Mouse (Mus musculus): ENCODE measurements around the gene Thy1. TPM values are rescaled to one million over a fixed set of nuclear protein-coding genes. Genes with fewer than 3 reads are reported as not detected.

Thy1 gene
- total RNA-seq, 2 experiments from 2014 or later: 14.8 to 20.2 TPM

GRCm38 (mm10) chr9:44082266-44082665 lies 39.1 kb downstream of the Thy1 start:
- no peak for DNase-seq

- DNase-seq: peak; percentile 54
Measured at GRCm38 (mm10) chr9:44083392-44084121, 40.4 kb downstream of the Thy1 start.

DNA sequence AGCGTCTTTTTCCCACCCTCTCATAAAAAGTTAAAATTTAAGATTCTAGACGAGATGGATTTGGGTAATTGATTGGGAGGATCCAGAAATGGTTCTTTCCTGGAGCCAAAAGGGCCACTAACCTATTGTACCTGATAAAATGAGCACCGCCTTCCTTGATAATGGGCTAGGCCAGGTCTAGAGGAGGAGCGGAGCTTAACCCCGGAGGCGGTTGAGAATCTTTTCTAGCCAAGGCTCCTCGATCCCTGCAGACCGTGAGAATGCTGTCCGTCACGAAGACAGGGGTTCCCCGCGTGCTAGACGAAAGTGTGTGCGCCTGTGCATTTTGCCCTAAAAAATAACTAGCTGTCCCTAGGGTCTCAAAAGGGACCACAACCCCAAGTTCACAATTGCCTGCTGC lies 41.1 kb downstream of the Thy1 start:
- no peak for DNase-seq

DNA sequence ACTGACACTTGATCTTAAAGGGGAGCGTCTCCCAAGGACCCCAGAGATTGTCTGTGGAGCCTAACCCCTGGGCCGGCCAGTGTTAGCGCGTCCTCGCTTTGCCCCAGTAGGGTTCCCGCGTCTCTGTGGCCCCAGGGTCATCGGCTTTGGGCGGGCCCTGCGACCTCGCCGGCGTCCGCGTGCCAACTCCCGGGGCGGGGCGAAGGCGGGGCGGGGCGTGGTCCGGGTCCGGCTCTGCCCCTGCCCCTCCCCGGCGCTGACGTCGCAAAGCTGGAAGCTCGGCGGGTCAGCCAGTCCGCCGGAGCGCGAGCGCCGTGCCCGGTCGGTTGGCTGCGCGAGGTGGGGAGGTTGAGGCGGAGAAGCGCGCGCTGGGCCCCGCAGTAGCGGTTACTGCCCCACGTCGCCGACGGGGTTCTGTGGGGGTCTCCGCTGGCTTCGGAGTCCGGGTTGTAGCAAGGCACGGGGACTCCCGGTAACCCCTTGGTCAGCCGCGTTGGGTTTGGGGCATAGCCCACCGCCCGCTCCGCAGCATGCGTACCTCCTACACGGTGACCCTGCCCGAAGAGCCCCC lies 41.6 kb downstream of the Thy1 start:
- peak; percentile 97 for DNase-seq

DNA sequence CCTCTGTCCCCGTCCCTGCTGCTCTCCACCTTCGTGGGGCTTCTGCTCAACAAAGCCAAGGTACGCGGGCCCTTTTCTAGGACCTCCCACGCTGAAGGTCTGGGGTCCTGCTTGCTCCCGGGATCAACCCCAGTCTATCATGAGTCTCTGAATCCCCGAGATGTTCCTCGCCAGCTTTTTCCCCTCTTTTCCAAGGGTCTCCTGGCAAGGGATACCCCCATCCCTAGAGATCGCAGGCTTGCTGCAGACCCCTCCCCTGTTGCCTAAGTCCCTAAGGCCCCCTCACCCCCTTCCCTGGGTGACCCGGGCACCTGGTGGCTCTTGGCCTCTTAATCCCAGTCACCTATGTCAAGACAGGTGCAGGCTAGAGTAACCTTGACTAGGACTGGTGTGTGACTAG lies 42.1 kb downstream of the Thy1 start:
- DNase-seq: no peak

GRCm38 (mm10) chr9:44085741-44086665 lies 42.8 kb downstream of the Thy1 start:
- peak; percentile 80 for DNase-seq

DNA sequence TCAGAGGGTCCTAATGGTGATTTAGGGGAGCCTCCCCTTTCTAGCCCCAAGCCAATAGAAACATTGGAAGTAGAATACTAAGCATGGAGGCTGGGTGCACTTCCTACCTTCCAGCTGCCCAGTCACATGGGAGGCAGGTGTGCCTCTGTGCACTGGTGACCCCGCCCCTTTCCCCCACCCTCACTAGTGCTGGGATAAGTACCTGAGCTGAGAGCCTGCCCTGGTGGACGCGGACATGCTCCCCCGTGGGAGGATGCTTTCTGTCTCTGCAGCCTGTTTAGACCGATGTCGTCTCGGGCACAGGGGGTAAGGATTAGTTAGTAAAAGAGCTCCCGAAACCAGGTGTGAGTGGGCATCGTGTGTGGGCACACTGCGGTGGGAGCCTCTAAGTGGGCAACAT lies 43.8 kb downstream of the Thy1 start:
- peak; percentile 53 for DNase-seq

GRCm38 (mm10) chr9:44087761-44088455 lies 44.7 kb downstream of the Thy1 start:
- peak; percentile 82 for DNase-seq

DNA sequence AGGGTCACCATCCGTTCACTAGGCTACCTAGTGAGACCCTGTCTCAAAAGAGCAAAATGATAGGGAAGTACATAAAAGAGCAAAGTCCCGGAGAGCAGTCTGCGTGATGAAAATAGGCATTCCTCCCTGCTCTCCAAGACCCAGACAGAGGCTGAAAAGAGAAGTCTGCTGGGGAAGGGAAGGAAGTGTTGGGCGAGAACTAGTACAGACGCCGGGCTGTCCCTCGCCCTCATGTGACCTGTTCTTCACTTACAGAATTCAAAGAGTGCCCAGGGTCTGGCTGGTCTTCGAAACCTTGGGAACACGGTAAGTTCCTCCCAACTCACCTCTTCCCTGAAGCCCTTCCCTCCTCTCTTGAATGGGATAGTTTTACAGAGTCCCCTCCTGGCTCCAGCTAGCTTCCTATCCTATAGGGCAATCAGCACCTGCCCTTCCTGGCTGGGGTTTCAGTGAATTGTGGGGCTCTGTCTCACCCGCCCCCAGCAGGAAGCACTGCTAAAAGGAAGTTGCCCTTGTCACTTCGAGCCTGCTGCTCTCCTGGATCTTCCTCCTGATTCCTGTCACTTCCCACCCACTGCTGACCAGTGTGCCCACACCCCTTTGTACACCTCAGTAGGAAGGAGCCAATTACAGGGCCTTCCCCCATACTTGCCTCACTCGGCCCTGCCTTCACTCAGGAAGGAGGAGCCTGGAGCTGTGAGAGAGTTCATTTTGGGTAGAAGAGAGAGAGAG lies 45.9 kb downstream of the Thy1 start:
- no peak for DNase-seq

DNA sequence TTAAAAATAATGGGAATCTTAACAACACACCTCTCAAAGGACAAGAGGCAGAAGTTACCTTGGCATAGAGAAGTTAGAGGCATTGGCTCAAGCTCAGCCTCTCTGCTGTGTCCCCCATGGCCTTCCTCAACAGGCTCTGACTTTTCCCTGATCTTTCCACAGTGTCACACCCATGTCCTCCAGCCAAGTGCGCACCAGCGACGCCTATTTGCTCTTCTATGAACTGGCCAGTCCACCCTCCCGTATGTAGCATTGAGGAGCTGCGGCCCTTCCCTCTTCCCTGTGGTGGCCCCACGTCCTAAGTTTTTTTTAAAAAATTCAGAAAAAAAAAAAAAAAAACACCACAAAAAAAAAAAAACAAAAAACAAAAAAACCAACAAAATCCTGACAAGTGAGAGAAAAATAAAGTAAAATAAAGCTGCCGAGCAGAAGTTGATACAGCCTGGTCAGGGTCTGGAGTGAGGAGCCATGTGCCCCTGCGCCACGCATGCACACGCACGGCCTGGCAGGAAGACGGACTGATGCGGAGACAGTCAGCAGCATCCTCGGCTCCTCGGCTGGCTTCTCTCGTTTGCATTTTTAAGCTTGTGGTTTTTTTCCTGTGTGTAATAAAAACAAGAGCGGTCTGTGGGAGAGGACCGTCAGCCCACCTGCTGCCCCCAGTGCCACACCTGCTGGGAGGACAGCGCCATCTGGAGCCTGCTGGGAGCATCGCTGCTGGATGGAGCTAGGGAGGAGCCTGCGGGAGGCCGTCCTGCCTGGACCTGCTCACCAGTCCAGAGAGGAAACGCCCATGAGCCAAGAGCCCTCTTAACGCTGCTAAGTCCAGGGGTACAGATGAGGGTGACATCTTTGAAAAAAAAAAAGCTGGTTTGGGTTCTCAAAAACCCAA lies 50.7 kb downstream of the Thy1 start:
- DNase-seq: peak; percentile 77

DNA sequence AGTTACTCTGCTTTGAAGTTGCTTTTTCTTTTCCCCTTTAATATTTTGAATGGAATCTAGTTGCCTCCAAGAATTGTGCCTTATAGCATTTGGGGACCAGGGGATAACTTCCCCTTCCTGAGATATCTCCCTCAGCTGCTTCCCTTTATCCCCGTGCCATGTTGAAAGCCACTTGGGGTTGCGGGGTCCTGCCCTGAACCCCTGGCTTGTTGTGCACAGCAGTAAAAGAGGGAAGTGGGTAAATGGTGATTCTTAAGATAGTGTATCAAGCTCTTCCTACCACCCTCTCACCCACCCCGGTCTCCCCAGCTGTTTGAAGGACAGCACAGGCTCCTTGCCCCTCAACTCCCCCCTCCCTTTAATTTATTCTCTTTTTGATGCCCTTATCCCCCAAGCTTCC lies 51.6 kb downstream of the Thy1 start:
- no peak for DNase-seq

- no peak for DNase-seq
Measured at GRCm38 (mm10) chr9:44095781-44096180, 52.6 kb downstream of the Thy1 start.

DNA sequence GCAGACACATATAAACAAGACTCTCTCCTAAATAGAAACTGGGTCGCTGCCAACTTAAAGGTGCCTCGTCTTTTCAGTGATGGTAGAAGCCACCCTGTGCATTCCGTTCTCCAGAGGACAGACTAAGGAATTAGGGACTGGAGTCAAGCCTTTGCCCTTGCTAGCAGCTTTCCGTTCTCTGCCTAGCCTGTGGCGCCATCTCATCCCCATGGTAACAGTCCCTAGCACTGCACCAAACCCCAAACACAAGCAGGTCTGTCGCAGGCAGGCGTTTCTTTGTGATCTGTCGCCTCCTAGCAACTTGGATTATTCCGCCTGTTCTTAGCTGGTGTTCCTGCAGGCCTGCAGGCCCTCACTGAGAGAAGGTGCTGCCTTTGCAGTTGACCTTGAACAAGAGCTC lies 53.4 kb downstream of the Thy1 start:
- DNase-seq: peak; percentile 18

Other genes with a start within 250 kb of the Thy1 start
- 100 to 1,000 TPM; 160 to 313 TPM for gene Usp2, start 23.6 kb downstream of the Thy1 start, total RNA-seq (2021)
- gene Mfrp, start 58.3 kb downstream of the Thy1 start, total RNA-seq (2021): not detected
- gene C1qtnf5, start 63.9 kb downstream of the Thy1 start, total RNA-seq (2021): 10 to 100 TPM in 1 of 2 experiments, 1 to 10 TPM in 1; 8.0 to 13.6 TPM
- gene Gm49380, start 70.1 kb downstream of the Thy1 start, total RNA-seq (2021): 1 to 10 TPM in 1 of 2 experiments, under 1 TPM in 1; 0.82 to 2.4 TPM
- gene Rnf26, start 70.1 kb downstream of the Thy1 start, total RNA-seq (2021): 1 to 10 TPM; 2.9 TPM
- 10 to 100 TPM; 31.2 to 32.4 TPM for gene Mcam, start 91.1 kb downstream of the Thy1 start, total RNA-seq (2021)
- 1 to 10 TPM; 9.2 to 9.4 TPM for gene Cbl, start 190.7 kb downstream of the Thy1 start, total RNA-seq (2021)
- not detected for gene Ccdc153, start 197.3 kb downstream of the Thy1 start, total RNA-seq (2021)
- under 1 TPM; 0.99 to 1.00 TPM for gene Pdzd3, start 208.1 kb downstream of the Thy1 start, total RNA-seq (2021)
- gene Nlrx1, start 225.2 kb downstream of the Thy1 start, total RNA-seq (2021): 10 to 100 TPM; 18.6 to 21.1 TPM
- gene Abcg4, start 245.2 kb downstream of the Thy1 start, total RNA-seq (2021): under 1 TPM; 0.15 to 0.62 TPM